Mouse (Mus musculus) forebrain, embryonic 11.5 days (tissue): ENCODE results near the gene Mad1l1. TPM values are rescaled to one million over a fixed set of nuclear protein-coding genes. Genes with fewer than 3 reads are reported as not detected.
"Not testable (repeated sequence)": the region's sequence is repeated elsewhere in the genome, so short reads cannot be mapped to it uniquely, and the experiment has no call there.

Experiments used
- ATAC-seq: fragments of 200-750 bp; cut with Nextera tagmentation; replicated peaks from 2 replicates; pipeline ENCODE4 v1.8.0; 2017; ENCODE audit warnings: moderate TSS enrichment; ENCODE audit not compliant: low FRiP score
- DNase-seq: peaks from one replicate; pipeline ENCODE4 v3.0.0-alpha.2; 2017; ENCODE audit warnings: low spot score
- H3K27ac ChIP-seq: fragments of 300-500 bp; sonication (generic); 2 replicates; pipeline ENCODE4 v1.5.1; 2014; ENCODE audit warnings: low read depth, low read length
- H3K27me3 ChIP-seq: fragments of 300-500 bp; sonication (generic); 2 replicates; pipeline ENCODE4 v1.6.1; 2014; ENCODE audit warnings: mild to moderate bottlenecking, low read length, mixed read lengths; ENCODE audit not compliant: control insufficient read depth, insufficient read depth
- H3K36me3 ChIP-seq: fragments of 300-500 bp; sonication (generic); 2 replicates; pipeline ENCODE4 v1.6.1; 2014; ENCODE audit warnings: mild to moderate bottlenecking, low read length, moderate library complexity, mixed read lengths; ENCODE audit not compliant: control insufficient read depth, insufficient read depth
- H3K4me1 ChIP-seq: fragments of 300-500 bp; sonication (generic); replicated peaks from 2 replicates; pipeline ENCODE4 v1.6.1; 2014; ENCODE audit warnings: low read length, mixed read lengths; ENCODE audit not compliant: control insufficient read depth, insufficient read depth
- H3K4me2 ChIP-seq: fragments of 300-500 bp; sonication (generic); 2 replicates; pipeline ENCODE4 v1.6.1; 2014; ENCODE audit warnings: low read depth, mild to moderate bottlenecking, low read length, moderate library complexity, mixed read lengths; ENCODE audit not compliant: severe bottlenecking
- H3K4me3 ChIP-seq: fragments of 300-500 bp; sonication (generic); 2 replicates; pipeline ENCODE4 v1.5.1; 2014; ENCODE audit warnings: low read depth, low read length
- H3K9ac ChIP-seq: fragments of 300-500 bp; sonication (generic); 2 replicates; pipeline ENCODE4 v1.6.1; 2014; ENCODE audit warnings: low read length
- H3K9me3 ChIP-seq: fragments of 300-500 bp; sonication (generic); 2 replicates; pipeline ENCODE4 v1.6.1; 2016; ENCODE audit warnings: low read length, mixed read lengths; ENCODE audit not compliant: control insufficient read depth
- WGBS: fragments of 180-500 bp; shearing (Covaris S2); extraction: QIAGEN DNeasy Blood & Tissue Kit; methylation state at CpG from one replicate; pipeline ENCODE4 v1.1.7; 2014; 5-methylcytosine and 5-hydroxymethylcytosine counted together
- polyA plus RNA-seq: library from polyadenylated mRNA; unstranded; fragments of >200 nt; fragmentation: Nextera tagmentation; extraction: Ambion mirVana; gene quantifications from 2 replicates; pipeline ENCODE4 v1.2.1, GENCODE M21; 2014

Gene Mad1l1
- polyA plus RNA-seq, 1 experiment from 2014 or later: 52.7 TPM

DNA sequence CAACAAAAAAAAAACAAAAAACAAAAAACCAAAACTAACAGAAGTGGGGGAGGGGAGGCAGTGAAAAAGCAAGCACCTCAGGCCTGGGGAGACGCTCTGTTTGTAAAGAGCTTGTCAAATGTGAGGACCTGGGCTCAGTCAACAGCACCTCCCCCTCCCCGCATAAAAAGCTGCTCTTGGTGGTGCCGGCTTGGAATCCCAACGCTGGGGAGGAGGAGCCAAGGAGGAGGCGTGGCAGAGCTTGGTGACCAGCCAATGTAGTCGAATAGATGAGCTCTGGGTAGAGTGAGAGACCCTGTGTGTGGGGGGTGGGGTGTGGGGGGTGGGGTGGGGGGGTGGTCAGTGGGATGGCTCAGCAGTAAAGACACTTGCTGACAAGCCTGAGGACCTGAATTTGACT, 322.4 kb downstream of the Mad1l1 start:
- WGBS: 34% methylated on average over 5 of the region's 6 CpGs
- H3K36me3 ChIP-seq: no peaks in the 10 kb centered on the region
- DNase-seq (no peak), ATAC-seq (no peak)
- H3K27me3 ChIP-seq: no peaks in the 10 kb centered on the region
- H3K9ac ChIP-seq: no peak overlapping the region
- no peaks in the 10 kb centered on the region for H3K9me3 ChIP-seq
- no peaks in the 10 kb centered on the region for H3K4me1 ChIP-seq
- no peak overlapping the region for H3K4me2 ChIP-seq
- H3K4me3 ChIP-seq: no peak overlapping the region
- no peak overlapping the region for H3K27ac ChIP-seq

GRCm38 (mm10) chr5:139998321-139998720, 323.0 kb downstream of the Mad1l1 start:
- H3K9ac ChIP-seq, H3K27ac ChIP-seq, H3K4me3 ChIP-seq, H3K36me3 ChIP-seq, H3K27me3 ChIP-seq, ATAC-seq, DNase-seq, H3K4me2 ChIP-seq, H3K4me1 ChIP-seq, H3K9me3 ChIP-seq: not testable (repeated sequence)
- 83% methylated on average over 11 of the region's 12 CpGs for WGBS

DNA sequence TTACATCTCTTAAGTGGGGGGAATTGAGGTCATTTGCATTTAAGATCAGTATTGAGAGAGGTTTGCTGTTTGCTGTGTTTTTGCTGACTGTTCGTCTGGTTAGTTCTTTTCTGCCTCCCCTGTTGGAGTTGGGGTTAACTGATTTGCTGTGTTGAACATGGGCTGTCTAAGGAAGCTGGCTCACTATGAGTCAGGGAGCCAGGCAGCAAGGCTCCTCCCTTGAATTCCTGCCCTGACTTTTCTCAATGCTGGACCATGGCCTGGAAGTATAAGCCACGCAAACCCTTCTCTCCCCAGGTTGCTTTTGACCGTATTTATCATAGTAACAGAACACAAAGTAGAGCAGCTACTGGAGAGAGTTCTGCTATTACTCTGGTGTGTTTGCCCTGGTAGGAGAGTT, 329.8 kb downstream of the Mad1l1 start:
- 91% methylated on average over 3 of the region's 3 CpGs for WGBS
- Histone ChIP-seq H3K27me3 (no peaks in the 10 kb centered on the region), H3K9me3 (no peaks in the 10 kb centered on the region; the same call in 1 of the 2 replicates), H3K4me3 (no peak overlapping the region), H3K9ac (no peak overlapping the region), H3K36me3 (no peaks in the 10 kb centered on the region), H3K4me1 (no peaks in the 10 kb centered on the region), H3K27ac (no peak overlapping the region), H3K4me2 (no peak overlapping the region)
- no peak for ATAC-seq
- no peak for DNase-seq

DNA sequence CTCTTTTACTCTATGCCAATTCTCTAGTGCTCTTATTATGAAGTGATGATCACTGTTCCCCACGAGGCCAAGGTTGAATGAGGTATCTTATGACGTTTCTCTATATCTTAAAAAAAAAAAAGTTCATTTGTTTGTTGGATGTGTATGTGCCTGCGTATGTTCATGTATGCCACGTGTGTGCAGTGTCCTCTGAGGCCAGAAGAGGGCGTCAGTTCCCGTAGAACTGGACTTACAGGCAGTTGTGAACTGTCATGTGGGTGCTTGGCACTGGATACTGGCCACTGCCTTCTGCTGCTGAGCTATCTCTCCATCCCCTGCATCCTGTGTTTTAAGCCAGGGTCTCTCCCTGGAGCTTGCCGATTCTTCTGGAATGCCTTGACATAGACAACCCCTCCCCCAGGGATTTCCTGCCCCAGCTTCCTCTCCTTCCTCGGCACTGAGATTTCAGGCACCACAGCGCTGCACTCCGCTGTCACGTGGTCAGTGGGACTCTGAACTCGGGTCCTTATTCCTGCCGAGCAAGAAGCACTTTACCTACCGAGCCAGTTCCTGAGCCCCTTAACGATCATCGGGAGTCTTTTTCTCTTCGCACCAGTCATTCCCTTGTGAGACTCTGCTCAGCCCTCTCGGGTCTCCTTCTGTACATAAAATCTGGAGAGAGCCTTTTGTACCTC, 336.1 kb downstream of the Mad1l1 start:
- ATAC-seq: no peak
- Histone ChIP-seq H3K9me3 (no peaks in the 10 kb centered on the region; the same call in 1 of the 2 replicates), H3K4me3 (no peak overlapping the region), H3K9ac (no peak overlapping the region), H3K27ac (no peak overlapping the region), H3K36me3 (no peaks in the 10 kb centered on the region), H3K4me2 (no peak overlapping the region), H3K4me1 (no peaks in the 10 kb centered on the region), H3K27me3 (no peaks in the 10 kb centered on the region)
- DNase-seq: no peak
- WGBS: 51% methylated on average over 18 of the region's 18 CpGs

DNA sequence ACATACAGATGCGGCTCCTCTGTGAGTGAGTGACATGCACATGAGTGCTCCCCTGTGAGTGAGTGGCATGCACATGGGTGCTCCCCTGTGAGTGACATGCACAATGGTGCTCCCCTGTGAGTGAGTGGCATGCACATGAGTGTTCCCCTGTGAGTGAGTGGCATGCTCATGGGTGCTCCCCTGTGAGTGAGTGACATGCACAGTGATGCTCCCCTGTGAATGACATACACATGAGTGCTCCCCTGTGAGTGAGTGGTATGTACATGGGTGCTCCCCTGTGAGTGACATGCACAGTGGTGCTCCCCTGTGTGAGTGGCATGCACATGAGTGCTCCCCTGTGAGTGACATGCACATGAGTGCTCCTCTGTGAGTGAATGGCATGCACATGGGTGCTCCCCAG, 339.4 kb downstream of the Mad1l1 start:
- no peak overlapping the region for H3K9ac ChIP-seq
- no peak overlapping the region for H3K4me3 ChIP-seq
- H3K36me3 ChIP-seq: no peaks in the 10 kb centered on the region
- H3K9me3 ChIP-seq: no peaks in the 10 kb centered on the region
- H3K27me3 ChIP-seq: no peaks in the 10 kb centered on the region
- H3K4me1 ChIP-seq: peaks cover 2% of the 10 kb centered on the region; the same call in 1 of the 2 replicates
- DNase-seq: no peak
- ATAC-seq: no peak
- no peak overlapping the region for H3K27ac ChIP-seq
- WGBS: 86% methylated on average over 1 of the region's 1 CpGs
- no peak overlapping the region for H3K4me2 ChIP-seq

DNA sequence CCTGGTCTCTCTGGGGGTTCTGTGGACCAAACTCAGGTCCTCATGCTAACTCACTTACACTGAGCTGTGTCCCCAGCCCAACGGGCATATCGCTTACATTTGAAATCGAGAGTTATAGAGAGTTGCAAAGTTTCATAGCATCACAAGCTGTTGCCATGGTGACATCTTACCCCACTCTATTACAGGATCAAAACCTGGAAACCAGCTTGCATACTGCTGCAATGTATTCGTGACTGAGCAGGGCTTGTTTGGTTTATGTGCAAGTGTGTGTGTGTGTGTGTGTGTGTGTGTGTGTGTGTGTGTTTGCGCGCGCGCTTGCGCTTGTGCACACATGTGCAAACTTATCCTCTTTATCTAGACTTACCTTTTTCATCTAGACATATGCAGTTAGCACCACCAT, 342.0 kb downstream of the Mad1l1 start:
- no peaks in the 10 kb centered on the region for H3K27me3 ChIP-seq
- H3K27ac ChIP-seq: no peak overlapping the region
- no peaks in the 10 kb centered on the region for H3K9me3 ChIP-seq
- no peak overlapping the region for H3K4me3 ChIP-seq
- no peak overlapping the region for H3K9ac ChIP-seq
- DNase-seq (no peak), ATAC-seq (no peak)
- WGBS: 79% methylated on average over 9 of the region's 9 CpGs
- H3K4me1 ChIP-seq: peaks cover 2% of the 10 kb centered on the region; the same call in 1 of the 2 replicates
- no peak overlapping the region for H3K4me2 ChIP-seq
- no peaks in the 10 kb centered on the region for H3K36me3 ChIP-seq

DNA sequence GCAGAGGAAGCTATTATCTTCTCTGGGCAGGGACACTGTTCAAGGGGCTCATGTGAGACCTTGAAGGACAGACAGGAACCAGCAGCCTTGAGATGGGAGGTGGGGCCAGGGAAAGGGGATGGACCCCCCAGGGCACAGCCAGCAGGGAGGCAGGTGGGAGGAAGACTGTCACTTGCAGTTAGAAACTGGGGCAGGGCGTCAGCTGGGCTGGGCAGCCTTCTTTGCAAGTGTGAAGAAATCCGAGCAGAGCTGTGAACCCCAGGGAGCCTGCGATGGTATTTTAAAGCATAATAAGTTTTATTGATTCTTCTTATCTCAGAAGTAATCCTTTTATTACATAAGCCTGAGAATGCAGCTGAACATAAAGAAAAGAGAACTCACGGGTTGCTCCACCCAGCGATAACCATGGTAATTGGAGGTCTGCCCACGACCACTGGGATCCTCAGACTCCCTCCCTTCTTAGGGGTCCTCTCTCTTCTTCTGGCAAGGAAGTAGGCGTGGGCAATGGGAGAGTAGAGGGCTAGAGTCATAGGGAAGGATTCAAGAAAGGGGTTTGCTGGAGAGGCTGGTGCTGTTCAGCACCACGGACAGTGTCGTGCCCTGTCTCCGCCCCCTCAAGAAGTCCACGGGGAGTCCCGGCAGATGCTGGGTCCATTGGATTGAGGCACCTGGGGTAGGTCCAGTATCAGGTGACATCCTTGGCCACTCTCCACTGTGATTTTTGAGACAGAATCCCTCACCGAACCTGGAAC, 342.7 kb downstream of the Mad1l1 start:
- no peak overlapping the region for H3K4me3 ChIP-seq
- H3K4me1 ChIP-seq: peaks cover 2% of the 10 kb centered on the region; the same call in 1 of the 2 replicates
- no peak for ATAC-seq
- H3K36me3 ChIP-seq: no peaks in the 10 kb centered on the region
- no peak overlapping the region for H3K27ac ChIP-seq
- no peak for DNase-seq
- 11% methylated on average over 13 of the region's 13 CpGs for WGBS
- H3K4me2 ChIP-seq: no peak overlapping the region
- H3K27me3 ChIP-seq: no peaks in the 10 kb centered on the region
- no peak overlapping the region for H3K9ac ChIP-seq
- no peaks in the 10 kb centered on the region for H3K9me3 ChIP-seq

DNA sequence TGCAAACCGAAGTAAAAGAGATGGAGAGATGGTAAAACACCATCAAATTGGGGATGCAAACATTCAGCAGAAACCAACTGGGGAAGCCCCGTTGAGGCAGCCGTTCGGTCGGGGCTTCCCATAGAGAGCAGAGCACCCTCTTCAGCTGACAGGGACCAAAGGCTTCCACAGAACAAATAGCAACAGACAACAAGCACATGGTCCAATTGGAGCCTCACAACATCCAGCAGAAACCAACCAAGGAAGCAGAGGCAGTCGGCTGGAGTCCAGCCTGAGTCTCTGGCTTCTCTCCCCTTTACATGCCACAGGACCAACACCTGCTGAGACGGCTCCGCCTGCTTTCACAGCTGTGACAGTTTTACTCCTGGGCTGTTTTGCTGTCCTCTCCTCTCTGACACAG, 343.9 kb downstream of the Mad1l1 start:
- Histone ChIP-seq H3K36me3 (no peaks in the 10 kb centered on the region), H3K9ac (no peak overlapping the region), H3K27ac (no peak overlapping the region), H3K9me3 (no peaks in the 10 kb centered on the region), H3K4me2 (no peak overlapping the region), H3K27me3 (no peaks in the 10 kb centered on the region), H3K4me1 (peaks cover 2% of the 10 kb centered on the region; the same call in 1 of the 2 replicates), H3K4me3 (no peak overlapping the region)
- WGBS: 52% methylated on average over 8 of the region's 8 CpGs
- DNase-seq (no peak), ATAC-seq (no peak)
